Mouse (Mus musculus): ENCODE results near the gene Bend6.

Bend6 gene

DNA sequence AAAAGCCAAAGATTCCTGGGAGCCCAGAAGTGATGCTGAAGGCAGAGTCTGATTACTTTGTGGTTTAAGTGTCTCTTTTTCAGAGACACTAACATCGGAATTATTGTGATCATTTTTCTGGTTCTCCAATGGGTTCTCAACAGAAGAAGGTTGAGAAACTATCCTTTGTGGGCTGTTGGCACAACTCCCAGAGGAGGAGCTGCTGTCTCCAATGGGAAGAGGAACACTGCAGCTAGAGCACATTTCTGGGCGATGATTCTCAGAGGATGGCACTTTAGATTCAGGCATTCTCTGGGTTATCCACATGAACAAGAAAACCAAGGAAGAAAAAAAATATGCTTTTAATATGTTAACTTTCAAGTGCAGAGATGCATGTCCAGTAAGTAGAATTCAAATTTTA is 104.3 kb downstream of the Bend6 start:
- no peak for DNase-seq (ENCODE audit: low spot score)
